Mouse (Mus musculus) MEL (cell line): ENCODE data around the gene Abhd2.

Experiments
- CHD2 ChIP-seq: IDR thresholded peaks from 2 replicates; pipeline ENCODE4 v1.6.1; 2011; ENCODE audit warnings: low read length, improper control_type of control experiment
- CTCF ChIP-seq, 3 experiments: IDR thresholded peaks in 2 of 3; conservative IDR thresholded peaks in 1 of 3; 2 replicates each; pipeline ENCODE4 v1.5.1; 2011 to 2012; ENCODE audit warnings: low read length in 3 of 3, low read depth in 2 of 3, mild to moderate bottlenecking in 2 of 3, improper control_type of control experiment in 1 of 3, inconsistent platforms in 1 of 3, mixed read lengths in 1 of 3, moderate library complexity in 1 of 3; ENCODE audit not compliant: control insufficient read depth in 1 of 3, insufficient read depth in 1 of 3, poor library complexity in 1 of 3, severe bottlenecking in 1 of 3
- E2F4 ChIP-seq: IDR thresholded peaks from 2 replicates; pipeline ENCODE4 v1.6.1; 2011; ENCODE audit warnings: low read depth, low read length, improper control_type of control experiment, borderline replicate concordance
- EP300 ChIP-seq, 2 experiments: IDR thresholded peaks; 2 replicates each; pipeline ENCODE4 v1.6.1; 2011; ENCODE audit warnings: improper control_type of control experiment in 2 of 2, low read length in 2 of 2, low read depth in 1 of 2, mild to moderate bottlenecking in 1 of 2
- ETS1 ChIP-seq: IDR thresholded peaks from 2 replicates; pipeline ENCODE4 v1.6.1; 2012; ENCODE audit warnings: low read depth, mild to moderate bottlenecking, inconsistent platforms, low read length, improper control_type of control experiment, moderate library complexity
- GABPA ChIP-seq: IDR thresholded peaks from 2 replicates; pipeline ENCODE4 v1.6.1; 2012; ENCODE audit warnings: low read depth, mild to moderate bottlenecking, inconsistent platforms, low read length, improper control_type of control experiment, moderate library complexity
- HCFC1 ChIP-seq: IDR thresholded peaks from 2 replicates; pipeline ENCODE4 v1.6.1; 2012; ENCODE audit warnings: low read depth, mild to moderate bottlenecking, inconsistent platforms, low read length, improper control_type of control experiment, moderate library complexity
- JUND ChIP-seq: IDR thresholded peaks from 2 replicates; pipeline ENCODE4 v1.6.1; 2011; ENCODE audit warnings: low read depth, mild to moderate bottlenecking, improper control_type of control experiment, low read length
- MAX ChIP-seq: IDR thresholded peaks from 2 replicates; pipeline ENCODE4 v1.6.1; 2011; ENCODE audit warnings: low read length, improper control_type of control experiment
- MEF2A ChIP-seq: IDR thresholded peaks from 2 replicates; pipeline ENCODE4 v1.6.1; 2014; ENCODE audit warnings: low read depth, mild to moderate bottlenecking, inconsistent platforms, low read length, improper control_type of control experiment; ENCODE audit not compliant: poor library complexity, insufficient replicate concordance, severe bottlenecking; ENCODE audit errors: extremely low read depth
- MXI1 ChIP-seq: IDR thresholded peaks from 2 replicates; pipeline ENCODE4 v1.6.1; 2011; ENCODE audit warnings: mild to moderate bottlenecking, low read depth, low read length, improper control_type of control experiment
- NELFE ChIP-seq: IDR thresholded peaks from 2 replicates; pipeline ENCODE4 v1.6.1; 2011; ENCODE audit warnings: low read depth, low read length, improper control_type of control experiment
- POLR2A ChIP-seq, 2 experiments: IDR thresholded peaks; 2 replicates each; pipeline ENCODE4 v1.6.1; 2011 to 2012; ENCODE audit warnings: low read length in 2 of 2, mild to moderate bottlenecking in 2 of 2, control low read depth in 1 of 2, improper control_type of control experiment in 1 of 2, low read depth in 1 of 2, moderate library complexity in 1 of 2; ENCODE audit not compliant: control insufficient read depth in 1 of 2, insufficient read depth in 1 of 2, poor library complexity in 1 of 2
- POLR2AphosphoS2 ChIP-seq: IDR thresholded peaks from 2 replicates; pipeline ENCODE4 v1.6.1; 2011; ENCODE audit warnings: low read length, improper control_type of control experiment

- no peak for TF ChIP-seq CTCF (IDR thresholded peaks at IDR 0.05 in 2 of 3, conservative IDR thresholded peaks at IDR 0.05 in 1 of 3; ENCODE audit: control insufficient read depth in 1 of 3, insufficient read depth in 1 of 3, low read depth in 2 of 3, low read length in 3 of 3, poor library complexity in 1 of 3, severe bottlenecking in 1 of 3)
- TF ChIP-seq CHD2, result no peak
- no peak for TF ChIP-seq E2F4
- no peak for TF ChIP-seq POLR2AphosphoS2
- no peak for TF ChIP-seq HCFC1
- no peak for TF ChIP-seq MAX
- no peak for TF ChIP-seq EP300 (IDR thresholded peaks at IDR 0.05; ENCODE audit: low read depth in 1 of 2, low read length in 2 of 2)
- no peak for TF ChIP-seq ETS1
- no peak for TF ChIP-seq POLR2A (IDR thresholded peaks at IDR 0.05; ENCODE audit: control insufficient read depth in 1 of 2, insufficient read depth in 1 of 2, low read depth in 1 of 2, low read length in 2 of 2, poor library complexity in 1 of 2)
- TF ChIP-seq NELFE, result no peak
- TF ChIP-seq MEF2A, result no peak
- TF ChIP-seq JUND, result no peak
- TF ChIP-seq MXI1, result no peak
- no peak for TF ChIP-seq GABPA
These were observed 30.9 kb upstream of the Abhd2 start for GRCm38 (mm10) chr7:79241931-79242625.
